8 mouse cellular contexts compared by ENCODE assay signal in genomic region chr2:128123921-128124683, GRCm38 (mm10). TPM values are rescaled to one million over a fixed set of nuclear protein-coding genes. Genes with fewer than 3 reads are reported as not detected.
A peak's percentile ranks its signal among the peaks of the same experiment; 100 is the strongest.
DNase-seq lines count a peak whose midpoint lies in the region; ATAC-seq and TF ChIP-seq lines count a peak whose summit lies in the region.

No protein-coding gene starts in this region.

- no peak for TF ChIP-seq POLR2A in brain, embryonic 14.5 days (IDR thresholded peaks at IDR 0.05; ENCODE audit: borderline replicate concordance, extremely low read depth, insufficient read depth, insufficient read length, poor library complexity, severe bottlenecking)

- ATAC-seq in liver, embryonic 12.5 days, result no peak
- no peak for ATAC-seq in neural tube, embryonic 12.5 days (ENCODE audit: low FRiP score, low read depth)

- intact Hi-C loops in left cerebral cortex, adult 2 months (cut with DNase I), result loop anchor here (2.0 to 10.0 kb wide), 2 partner anchors 181 to 235 kb away; no protein-coding TSS in a partner anchor

- peak overlapping the region; percentile 28 for H3K4me3 ChIP-seq in left cerebral cortex, adult 2 months
- peak overlapping the region; percentile 74 for H3K4me3 ChIP-seq in hindbrain, embryonic 10.5 days
- H3K4me3 ChIP-seq in liver, embryonic 12.5 days, result peak overlapping the region; percentile 75
- H3K4me3 ChIP-seq in neural tube, embryonic 12.5 days, result peak overlapping the region; percentile 72

- peaks cover 45% of the 10 kb centered on the region for H3K27me3 ChIP-seq in hindbrain, embryonic 10.5 days (ENCODE audit: insufficient read depth, poor library complexity, severe bottlenecking)
- H3K27me3 ChIP-seq in liver, embryonic 12.5 days (replicated peaks), result peaks cover 72% of the 10 kb centered on the region
- H3K27me3 ChIP-seq in neural tube, embryonic 12.5 days (replicated peaks), result peaks cover 27% of the 10 kb centered on the region

- H3K9me3 ChIP-seq in hindbrain, embryonic 10.5 days, result no peaks in the 10 kb centered on the region
- no peaks in the 10 kb centered on the region for H3K9me3 ChIP-seq in liver, embryonic 12.5 days (replicated peaks)
- no peaks in the 10 kb centered on the region for H3K9me3 ChIP-seq in neural tube, embryonic 12.5 days

- no peak overlapping the region for H3K9ac ChIP-seq in liver, embryonic 12.5 days
- no peak overlapping the region for H3K9ac ChIP-seq in neural tube, embryonic 12.5 days

- H3K36me3 ChIP-seq in hindbrain, embryonic 10.5 days, result peaks cover 5% of the 10 kb centered on the region; the same call in 1 of the 2 replicates
- H3K36me3 ChIP-seq in liver, embryonic 12.5 days, result peaks cover 6% of the 10 kb centered on the region
- H3K36me3 ChIP-seq in neural tube, embryonic 12.5 days, result no peaks in the 10 kb centered on the region

- no peak overlapping the region for H3K27ac ChIP-seq in left cerebral cortex, adult 2 months
- peak overlapping the region; percentile 97 for H3K27ac ChIP-seq in hindbrain, embryonic 10.5 days
- H3K27ac ChIP-seq in liver, embryonic 12.5 days, result no peak overlapping the region
- no peak overlapping the region for H3K27ac ChIP-seq in neural tube, embryonic 12.5 days

- peak overlapping the region; percentile 93 for H3K4me2 ChIP-seq in liver, embryonic 12.5 days
- peak overlapping the region; percentile 96 for H3K4me2 ChIP-seq in neural tube, embryonic 12.5 days (replicated peaks)

- H3K4me1 ChIP-seq in hindbrain, embryonic 10.5 days (replicated peaks), result peaks cover 58% of the 10 kb centered on the region
- peaks cover 43% of the 10 kb centered on the region for H3K4me1 ChIP-seq in liver, embryonic 12.5 days
- peaks cover 37% of the 10 kb centered on the region for H3K4me1 ChIP-seq in neural tube, embryonic 12.5 days

- peak in 1 of 2 experiments; percentile 27 for DNase-seq in left cerebral cortex, adult 2 months (ENCODE audit: extremely low spot score in 1 of 2, low spot score in 2 of 2)
- DNase-seq in left cerebral cortex, adult 11 months (ENCODE audit: low spot score), result no peak
- peak; percentile 20 for DNase-seq in brain, embryonic 14.5 days (ENCODE audit: low read depth)
- DNase-seq in hindbrain, embryonic 10.5 days (ENCODE audit: low spot score), result peak; percentile 50
- DNase-seq in layer of hippocampus, postnatal 14 days (ENCODE audit: low spot score in 2 of 2), result no peak
- no peak for DNase-seq in ovary, postnatal 14 days (ENCODE audit: low spot score)

- TF ChIP-seq CTCF in left cerebral cortex, adult 2 months (IDR thresholded peaks at IDR 0.05), result no peak
- no peak for TF ChIP-seq CTCF in brain, embryonic 14.5 days (IDR thresholded peaks at IDR 0.05; ENCODE audit: borderline replicate concordance, extremely low read depth, insufficient read depth, insufficient read length)

- WGBS in hindbrain, embryonic 10.5 days, result 2% methylated on average over 23 of the region's 23 CpGs
- WGBS in liver, embryonic 12.5 days (ENCODE audit: insufficient replicate concordance), result 3% methylated on average over 23 of the region's 23 CpGs
- WGBS in neural tube, embryonic 12.5 days, result 3% methylated on average over 23 of the region's 23 CpGs

RNA-seq across cellular contexts. Expression of gene Bcl2l11, which starts 1.7 kb away (rescaled TPM):
- total RNA-seq in left cerebral cortex, adult 2 months (2021), result 1 to 10 TPM; 8.4 to 9.1 TPM
- 13.8 and 17.0 TPM in 2 replicates for polyA plus RNA-seq in brain, embryonic 14.5 days (2012; rRNA removed)
- polyA plus RNA-seq in hindbrain, embryonic 10.5 days (2016; fragmentation: Nextera tagmentation; extraction: Ambion mirVana), result 26.2 and 27.4 TPM in 2 replicates
- polyA plus RNA-seq in liver, embryonic 12.5 days (2016; fragmentation: Nextera tagmentation; extraction: Ambion mirVana), result 9.4 and 9.7 TPM in 2 replicates
- polyA plus RNA-seq in neural tube, embryonic 12.5 days (2016; fragmentation: Nextera tagmentation; extraction: Ambion mirVana), result 21.4 and 22.3 TPM in 2 replicates
- 1 to 10 TPM; 8.4 to 8.8 TPM for total RNA-seq in layer of hippocampus, postnatal 14 days (2021)

Comparison
In these comparisons a context has a peak if more than half of its experiments do, and no peak if none do; other contexts are left out.
1. DNase-seq: peak in brain, embryonic 14.5 days (single experiment) and hindbrain, embryonic 10.5 days (single experiment); none in left cerebral cortex, adult 11 months (single experiment), layer of hippocampus, postnatal 14 days (0 of 2) and ovary, postnatal 14 days (single experiment).
2. Peak in every context shown above with its lines, with median percentiles within 50 percentile points of each other: H3K4me3 ChIP-seq.